Mouse (Mus musculus): ENCODE results near the gene Pigk. TPM values are rescaled to one million over a fixed set of nuclear protein-coding genes. Genes with fewer than 3 reads are reported as not detected.

Gene Pigk
- polyA plus RNA-seq, 1 experiment from 2014 or later = 31.9 TPM

DNA sequence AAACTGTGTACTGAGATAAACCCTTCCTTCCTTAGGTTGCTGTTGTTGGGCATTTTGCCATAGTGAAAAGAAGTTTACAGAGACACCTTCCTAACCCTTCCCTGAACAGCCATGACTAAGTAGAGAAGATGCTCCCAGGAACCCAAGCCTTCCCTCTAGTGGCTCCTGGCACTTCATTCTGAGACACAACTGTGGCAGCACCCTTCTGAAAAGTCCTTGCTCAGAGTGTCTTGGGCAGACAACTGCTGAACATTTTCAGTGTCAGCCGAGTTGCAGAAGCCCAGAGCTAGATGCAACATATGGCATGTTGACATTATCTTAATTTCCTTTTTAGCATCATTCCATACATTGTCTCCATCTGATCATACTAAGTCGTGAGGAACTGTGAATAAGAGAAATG, 123.5 kb downstream of the Pigk start:
- DNase-seq (ENCODE audit: extremely low spot score, low spot score) = no peak
- WGBS = 76% methylated on average over 2 of the region's 2 CpGs
- Histone ChIP-seq H3K36me3 (replicated peaks) (no peaks in the 10 kb centered on the region), H3K27me3 (ENCODE audit: poor library complexity, severe bottlenecking) (no peaks in the 10 kb centered on the region), H3K27ac (no peak overlapping the region), H3K4me3 (no peak overlapping the region), H3K9me3 (0 out of 2 replicates have a peak, but pooled peaks cover 3% of the 10 kb centered on the region), H3K4me1 (peaks cover 4% of the 10 kb centered on the region; the same call in 1 of the 2 replicates)

DNA sequence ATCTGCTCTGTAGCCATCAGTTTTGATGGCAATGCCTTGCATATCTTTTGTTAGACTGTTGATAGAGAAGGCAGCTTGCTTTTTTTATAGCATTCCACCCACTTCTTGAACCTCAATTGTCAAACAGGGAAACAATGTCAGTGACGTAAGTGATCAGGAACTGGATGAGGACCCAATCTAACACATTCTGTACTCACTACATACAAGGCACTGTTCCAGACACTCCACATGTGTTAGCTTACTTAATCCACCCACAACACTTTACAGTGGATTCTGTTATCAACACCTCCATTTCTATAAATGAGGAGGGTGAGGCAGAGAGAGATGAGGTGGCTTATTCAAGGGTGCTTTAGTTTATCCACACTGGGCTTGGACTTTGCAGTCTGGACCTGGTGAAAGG, 124.0 kb downstream of the Pigk start:
- Histone ChIP-seq H3K4me3 (no peak overlapping the region), H3K36me3 (replicated peaks) (no peaks in the 10 kb centered on the region), H3K4me1 (peaks cover 4% of the 10 kb centered on the region; the same call in 1 of the 2 replicates), H3K27me3 (ENCODE audit: poor library complexity, severe bottlenecking) (no peaks in the 10 kb centered on the region), H3K27ac (no peak overlapping the region), H3K9me3 (0 out of 2 replicates have a peak, but pooled peaks cover 3% of the 10 kb centered on the region)
- no peak for DNase-seq (ENCODE audit: extremely low spot score, low spot score)
- 95% methylated on average over 1 of the region's 1 CpGs for whole genome bisulfite sequencing

DNA sequence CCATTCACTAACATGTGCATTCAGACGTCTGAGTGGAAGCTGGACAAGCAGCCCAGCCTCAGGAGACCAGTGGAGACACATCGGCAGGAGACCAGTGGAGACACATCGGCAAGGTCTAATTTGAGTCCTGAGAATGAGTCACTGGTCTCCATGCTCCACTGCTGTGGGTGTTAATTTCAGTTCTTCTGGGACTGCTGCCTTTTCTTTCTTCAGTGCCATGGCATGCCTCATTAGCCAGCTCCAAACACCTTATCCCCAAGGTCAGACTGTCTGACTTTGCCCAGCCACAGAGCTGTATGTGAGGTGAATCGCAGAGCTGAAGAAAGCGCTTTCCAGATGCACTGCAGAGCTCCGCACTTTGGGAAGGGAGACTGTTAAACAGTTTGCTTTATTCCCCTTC, 127.4 kb downstream of the Pigk start:
- no peak overlapping the region for H3K4me3 ChIP-seq
- H3K36me3 ChIP-seq (replicated peaks) = no peaks in the 10 kb centered on the region
- no peaks in the 10 kb centered on the region for H3K27me3 ChIP-seq (ENCODE audit: poor library complexity, severe bottlenecking)
- 93% methylated on average over 6 of the region's 6 CpGs for WGBS
- H3K4me1 ChIP-seq = peaks cover 4% of the 10 kb centered on the region; the same call in 1 of the 2 replicates
- H3K9me3 ChIP-seq = no peaks in the 10 kb centered on the region
- no peak for DNase-seq (ENCODE audit: extremely low spot score, low spot score)
- no peak overlapping the region for H3K27ac ChIP-seq

DNA sequence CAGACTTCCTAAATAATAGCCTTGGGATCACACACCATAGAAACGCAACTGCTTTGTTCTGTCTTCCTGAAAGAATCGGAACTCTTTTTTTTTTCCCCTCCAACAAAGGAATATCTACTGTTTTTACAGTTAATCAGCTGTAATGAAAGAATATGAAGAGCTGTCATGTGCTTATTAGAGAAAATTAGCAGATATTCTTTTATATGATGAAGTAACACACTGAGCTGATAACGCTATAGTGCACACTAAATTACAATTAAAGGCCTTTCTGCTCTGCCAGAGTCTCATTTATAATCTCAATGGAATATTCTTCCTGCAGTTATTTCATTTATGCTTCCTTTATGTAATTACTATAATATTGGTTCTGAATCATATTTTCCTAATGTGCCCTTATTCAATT, 128.7 kb downstream of the Pigk start:
- DNase-seq (ENCODE audit: extremely low spot score, low spot score) = no peak
- 86% methylated on average over 3 of the region's 3 CpGs for WGBS
- Histone ChIP-seq H3K4me1 (peaks cover 4% of the 10 kb centered on the region; the same call in 1 of the 2 replicates), H3K9me3 (no peaks in the 10 kb centered on the region), H3K4me3 (no peak overlapping the region), H3K27ac (no peak overlapping the region), H3K27me3 (ENCODE audit: poor library complexity, severe bottlenecking) (no peaks in the 10 kb centered on the region), H3K36me3 (replicated peaks) (no peaks in the 10 kb centered on the region)

DNA sequence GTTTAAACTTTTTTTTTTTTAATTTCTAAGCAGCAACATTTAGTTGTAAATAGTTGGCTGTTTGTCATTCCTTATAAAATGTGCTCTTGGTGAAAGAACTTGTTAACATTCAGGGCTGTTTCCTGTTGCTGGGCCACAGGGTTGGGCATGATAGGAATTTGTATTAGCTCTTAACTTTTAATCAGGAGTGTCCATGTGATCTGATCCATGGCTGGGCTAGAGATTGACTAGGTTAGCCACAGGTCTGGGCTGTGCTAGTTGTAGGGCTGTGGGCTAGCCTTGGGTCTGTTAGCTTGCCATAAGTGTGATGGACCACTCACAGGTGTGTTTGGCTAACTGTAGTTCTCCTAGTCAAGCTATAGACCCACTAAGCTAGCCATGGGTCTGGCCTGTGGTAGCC, 130.0 kb downstream of the Pigk start:
- Histone ChIP-seq H3K4me1 (peaks cover 4% of the 10 kb centered on the region; the same call in 1 of the 2 replicates), H3K27me3 (ENCODE audit: poor library complexity, severe bottlenecking) (no peaks in the 10 kb centered on the region), H3K36me3 (replicated peaks) (no peaks in the 10 kb centered on the region), H3K9me3 (no peaks in the 10 kb centered on the region), H3K4me3 (no peak overlapping the region), H3K27ac (no peak overlapping the region)
- no peak for DNase-seq (ENCODE audit: extremely low spot score, low spot score)

DNA sequence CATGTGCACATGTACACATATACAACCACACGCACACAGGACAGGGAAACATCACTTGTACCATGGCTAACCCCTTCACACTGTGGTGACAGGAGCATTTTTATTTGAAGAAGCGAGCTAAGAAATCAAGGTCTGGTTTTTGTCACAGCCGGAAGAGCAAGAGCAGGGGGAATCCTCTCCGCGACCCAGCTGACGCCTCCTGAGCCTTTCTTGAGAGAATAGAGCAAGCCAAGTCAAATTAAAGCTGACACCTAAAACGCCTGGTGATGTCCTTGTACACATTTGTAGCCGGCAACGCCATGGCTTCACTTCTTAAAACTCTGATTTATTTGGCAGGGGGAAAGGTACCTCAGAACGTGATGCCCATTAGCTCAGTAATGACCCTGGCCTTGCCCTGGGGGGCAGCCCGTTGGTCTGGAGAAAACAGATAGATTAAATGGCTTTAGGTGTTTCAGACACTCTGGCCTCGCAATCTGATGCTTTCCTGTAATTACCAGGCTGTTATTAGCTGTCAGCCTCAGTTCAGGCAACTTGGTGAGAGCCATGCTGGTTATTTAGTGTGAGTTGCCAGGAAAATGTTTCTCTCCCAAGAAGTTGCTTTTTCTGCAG, 141.2 kb downstream of the Pigk start:
- H3K4me3 ChIP-seq = no peak overlapping the region
- no peaks in the 10 kb centered on the region for H3K27me3 ChIP-seq (ENCODE audit: poor library complexity, severe bottlenecking)
- WGBS = 68% methylated on average over 12 of the region's 12 CpGs
- no peaks in the 10 kb centered on the region for H3K9me3 ChIP-seq
- no peak overlapping the region for H3K27ac ChIP-seq
- DNase-seq (ENCODE audit: extremely low spot score, low spot score) = no peak
- H3K36me3 ChIP-seq (replicated peaks) = no peaks in the 10 kb centered on the region
- peaks cover 11% of the 10 kb centered on the region for H3K4me1 ChIP-seq

DNA sequence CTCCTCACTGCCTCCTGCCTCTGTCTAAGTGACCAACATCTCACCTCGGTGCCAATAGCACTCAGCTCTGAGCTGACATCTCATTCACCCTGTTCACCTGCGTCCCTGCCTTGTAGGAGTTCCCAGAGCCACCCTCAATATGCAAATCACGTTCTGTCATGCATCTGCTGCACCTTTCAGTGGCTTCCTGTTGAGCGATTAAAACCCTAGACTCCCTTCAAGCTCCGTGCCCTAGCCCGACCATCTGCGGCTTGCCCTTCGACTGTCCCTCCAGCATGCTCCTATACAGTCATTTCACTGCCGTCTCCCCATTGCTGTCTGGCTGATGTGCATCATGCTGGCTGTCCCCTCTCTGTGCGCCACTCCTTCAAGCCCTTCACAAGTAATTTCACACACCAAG, 142.2 kb downstream of the Pigk start:
- 79% methylated on average over 10 of the region's 10 CpGs for WGBS
- Histone ChIP-seq H3K27ac (no peak overlapping the region), H3K9me3 (no peaks in the 10 kb centered on the region), H3K27me3 (ENCODE audit: poor library complexity, severe bottlenecking) (no peaks in the 10 kb centered on the region), H3K36me3 (replicated peaks) (no peaks in the 10 kb centered on the region), H3K4me3 (no peak overlapping the region), H3K4me1 (peaks cover 11% of the 10 kb centered on the region)
- DNase-seq (ENCODE audit: extremely low spot score, low spot score) = no peak

DNA sequence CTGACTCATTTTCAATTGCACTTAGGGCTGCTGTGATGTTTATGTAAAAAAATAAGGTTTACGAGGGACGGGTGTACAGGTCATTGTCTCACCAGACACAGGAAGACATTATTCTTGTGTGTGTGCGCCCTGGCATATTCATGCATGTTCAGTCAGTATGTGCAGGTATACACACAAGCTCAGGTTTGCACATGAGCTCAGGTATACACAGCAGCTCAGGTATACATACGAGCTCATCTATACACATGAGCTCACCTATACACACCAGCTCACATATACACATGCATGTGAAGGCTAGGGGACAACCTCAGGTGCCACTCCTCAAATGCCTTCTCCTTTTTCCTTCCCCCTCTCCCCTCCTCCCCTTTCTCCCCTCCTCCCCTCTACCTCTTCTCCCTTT, 147.6 kb downstream of the Pigk start:
- H3K27me3 ChIP-seq (ENCODE audit: poor library complexity, severe bottlenecking) = no peaks in the 10 kb centered on the region
- no peak for DNase-seq (ENCODE audit: extremely low spot score, low spot score)
- H3K9me3 ChIP-seq = no peaks in the 10 kb centered on the region
- no peak overlapping the region for H3K27ac ChIP-seq
- no peak overlapping the region for H3K4me3 ChIP-seq
- WGBS = 91% methylated on average over 4 of the region's 4 CpGs
- no peaks in the 10 kb centered on the region; the same call in 1 of the 2 replicates for H3K4me1 ChIP-seq
- H3K36me3 ChIP-seq (replicated peaks) = no peaks in the 10 kb centered on the region

DNA sequence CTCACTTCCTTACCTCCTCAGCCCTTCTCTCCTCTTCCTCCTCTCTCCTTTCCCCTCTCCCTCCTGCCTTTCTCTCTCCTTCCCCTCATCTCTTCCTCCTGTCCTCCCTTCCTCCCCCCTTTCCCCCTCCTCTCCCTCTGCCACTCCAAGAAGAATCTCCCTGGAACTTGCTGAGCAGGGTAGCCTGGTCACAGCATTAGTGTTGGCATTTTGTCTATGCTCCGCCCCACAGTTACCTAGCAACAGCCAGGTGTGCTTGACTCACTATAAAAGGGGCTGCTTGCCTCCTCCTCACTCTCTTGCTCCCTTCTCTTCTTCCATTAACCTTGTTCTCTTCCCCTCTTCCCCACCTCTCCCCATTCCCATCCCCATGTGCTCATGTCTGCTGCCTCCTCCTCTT, 148.1 kb downstream of the Pigk start:
- Histone ChIP-seq H3K27me3 (ENCODE audit: poor library complexity, severe bottlenecking) (no peaks in the 10 kb centered on the region), H3K36me3 (replicated peaks) (no peaks in the 10 kb centered on the region), H3K4me3 (no peak overlapping the region), H3K27ac (no peak overlapping the region), H3K9me3 (no peaks in the 10 kb centered on the region), H3K4me1 (no peaks in the 10 kb centered on the region; the same call in 1 of the 2 replicates)
- WGBS = 54% methylated on average over 1 of the region's 1 CpGs
- no peak for DNase-seq (ENCODE audit: extremely low spot score, low spot score)

DNA sequence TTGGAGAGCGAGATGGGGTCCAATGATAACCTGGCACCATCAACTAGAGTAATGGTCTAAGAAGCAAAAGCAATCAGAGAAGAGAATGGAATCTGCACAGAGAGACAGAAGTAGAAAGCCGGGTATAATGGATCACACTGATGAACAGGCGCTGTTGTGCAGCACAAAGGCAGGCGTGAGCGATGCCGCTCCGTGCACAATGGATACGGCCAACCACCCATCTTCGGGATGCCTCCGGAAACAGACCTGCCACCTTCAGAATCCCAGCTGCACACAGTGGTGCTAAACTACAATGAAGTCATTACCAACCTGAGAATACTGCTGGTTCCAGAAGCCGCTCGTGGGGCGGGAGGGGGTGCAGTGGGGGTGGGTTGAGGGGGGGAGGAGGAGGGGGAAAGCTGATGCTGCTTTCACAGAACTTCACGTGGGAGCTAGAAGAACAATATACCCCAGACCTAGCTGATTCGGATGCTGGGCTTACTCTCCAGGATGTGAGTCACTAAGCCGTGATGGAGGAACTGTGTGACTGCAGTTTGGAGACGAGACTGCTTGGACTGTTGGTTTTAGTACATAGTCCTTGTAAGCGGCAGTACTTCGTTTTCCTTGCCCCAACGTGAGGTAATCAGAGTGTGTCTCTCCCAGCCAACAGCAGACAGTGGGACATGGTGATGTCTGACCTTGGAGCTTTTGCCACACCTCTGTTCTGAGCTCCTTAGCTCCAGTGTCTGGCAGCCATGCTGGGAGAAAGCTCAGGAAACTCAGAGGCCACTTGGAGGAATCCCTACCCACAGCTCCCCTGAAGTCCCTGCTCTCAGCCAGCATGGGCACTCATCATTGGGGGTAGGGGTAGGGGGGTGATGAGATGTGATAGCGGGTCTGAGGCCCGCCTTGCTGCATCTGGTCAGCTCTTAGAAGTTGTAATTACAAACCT, 152.4 kb downstream of the Pigk start:
- Histone ChIP-seq H3K4me1 (no peaks in the 10 kb centered on the region; the same call in 1 of the 2 replicates), H3K9me3 (no peaks in the 10 kb centered on the region), H3K27ac (no peak overlapping the region), H3K36me3 (replicated peaks) (no peaks in the 10 kb centered on the region), H3K27me3 (ENCODE audit: poor library complexity, severe bottlenecking) (no peaks in the 10 kb centered on the region), H3K4me3 (no peak overlapping the region)
- no peak for DNase-seq (ENCODE audit: extremely low spot score, low spot score)
- 90% methylated on average over 22 of the region's 22 CpGs for WGBS

DNA sequence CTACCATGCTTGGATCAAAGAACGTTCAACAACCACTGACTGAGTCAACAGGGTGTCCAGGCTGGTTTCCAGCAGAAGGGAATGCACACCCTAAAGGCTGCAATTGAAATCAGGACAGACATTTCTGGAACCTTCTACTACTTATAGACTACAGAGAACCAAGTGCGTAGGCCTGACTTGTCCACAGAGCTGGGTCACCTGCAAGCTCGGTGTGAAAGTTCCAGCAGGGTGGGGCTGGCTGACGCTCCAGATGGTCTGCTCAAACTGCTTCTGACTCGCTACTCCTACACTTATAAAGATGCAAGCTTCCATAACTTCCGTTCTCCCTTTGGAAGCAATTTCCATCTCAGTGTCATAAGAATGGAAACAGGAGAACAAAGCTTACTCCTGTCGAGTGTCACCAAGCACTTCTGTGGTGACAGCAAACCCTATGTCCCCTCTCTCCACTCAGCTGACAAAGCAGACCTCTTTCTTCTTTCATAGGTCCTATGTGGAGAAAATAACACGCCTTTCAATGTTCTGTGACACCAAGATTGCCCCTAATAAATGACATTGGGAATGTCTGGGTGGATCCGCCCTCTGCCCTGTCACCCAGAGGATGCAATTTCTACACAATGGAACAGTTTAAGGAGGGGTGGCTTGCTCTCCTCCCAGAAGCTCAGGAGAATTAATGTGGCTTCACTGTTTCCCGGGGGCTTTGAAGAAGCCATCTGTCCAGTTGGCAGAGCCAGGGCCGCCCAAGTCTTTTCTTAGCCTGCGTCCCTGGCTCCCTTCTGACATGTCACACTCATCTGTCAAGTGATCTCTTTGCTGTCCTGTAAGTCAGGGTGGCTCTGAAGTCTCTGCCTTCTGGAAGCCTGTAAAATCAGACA, 154.0 kb downstream of the Pigk start:
- Histone ChIP-seq H3K4me1 (peaks cover 5% of the 10 kb centered on the region; the same call in 1 of the 2 replicates), H3K4me3 (no peak overlapping the region), H3K36me3 (replicated peaks) (no peaks in the 10 kb centered on the region), H3K27ac (no peak overlapping the region), H3K27me3 (ENCODE audit: poor library complexity, severe bottlenecking) (no peaks in the 10 kb centered on the region), H3K9me3 (no peaks in the 10 kb centered on the region)
- DNase-seq (ENCODE audit: extremely low spot score, low spot score) = no peak
- 87% methylated on average over 12 of the region's 12 CpGs for WGBS

DNA sequence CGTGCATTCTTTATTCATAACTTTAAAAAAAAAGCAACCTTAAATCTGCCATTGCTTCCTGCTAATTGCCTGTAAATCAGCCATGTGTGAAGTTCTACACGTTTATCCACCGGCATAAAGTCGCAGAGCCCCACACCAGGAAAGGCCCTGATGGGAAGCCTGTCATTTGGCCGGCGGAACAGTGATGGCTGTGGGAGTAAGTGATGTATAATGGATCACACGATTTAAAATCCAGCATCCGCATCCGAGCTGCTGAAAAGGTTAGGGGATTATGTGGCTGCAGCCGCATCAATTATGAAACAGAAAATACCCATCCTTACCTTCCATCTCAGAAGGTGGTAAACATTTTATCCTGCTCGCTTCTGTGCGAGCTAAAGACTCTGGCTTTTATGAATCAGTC, 158.2 kb downstream of the Pigk start:
- Histone ChIP-seq H3K36me3 (replicated peaks) (no peaks in the 10 kb centered on the region), H3K27me3 (ENCODE audit: poor library complexity, severe bottlenecking) (no peaks in the 10 kb centered on the region), H3K27ac (no peak overlapping the region), H3K9me3 (no peaks in the 10 kb centered on the region), H3K4me1 (peaks cover 11% of the 10 kb centered on the region), H3K4me3 (no peak overlapping the region)
- no peak for DNase-seq (ENCODE audit: extremely low spot score, low spot score)
- 91% methylated on average over 12 of the region's 12 CpGs for WGBS
